Mouse (Mus musculus) kidney, adult 2 months (tissue): ENCODE measurements around the gene Exosc2. TPM values are rescaled to one million over a fixed set of nuclear protein-coding genes. Genes with fewer than 3 reads are reported as not detected.

Experiments
- DNase-seq: peaks from one replicate; pipeline ENCODE4 v3.0.0; 2021
- H3K27ac ChIP-seq: fragments of 200-500 bp; 2 replicates; pipeline ENCODE4 v1.5.1; 2012; ENCODE audit warnings: low read depth, low read length, control low read depth, inconsistent platforms; ENCODE audit not compliant: insufficient read depth
- H3K27me3 ChIP-seq: fragments of 200-500 bp; replicated peaks from 2 replicates; pipeline ENCODE4 v1.6.1; 2012; ENCODE audit warnings: mild to moderate bottlenecking, moderate library complexity, low read length, inconsistent platforms; ENCODE audit not compliant: control insufficient read depth, insufficient read depth
- H3K36me3 ChIP-seq: fragments of 200-500 bp; 2 replicates; pipeline ENCODE4 v1.6.1; 2012; ENCODE audit warnings: mild to moderate bottlenecking, moderate library complexity, low read length, inconsistent platforms; ENCODE audit not compliant: control insufficient read depth, insufficient read depth
- H3K4me1 ChIP-seq: fragments of 200-500 bp; 2 replicates; pipeline ENCODE4 v1.6.1; 2011; ENCODE audit warnings: low read length; ENCODE audit not compliant: control insufficient read depth, insufficient read depth
- H3K4me3 ChIP-seq: fragments of 200-500 bp; 2 replicates; pipeline ENCODE4 v1.5.1; 2011; ENCODE audit warnings: mild to moderate bottlenecking, low read depth, low read length, control low read depth; ENCODE audit not compliant: insufficient read depth
- CTCF ChIP-seq: fragments of 200-500 bp; conservative IDR thresholded peaks from 2 replicates; pipeline ENCODE4 v1.5.1; 2011; ENCODE audit warnings: low read depth, mild to moderate bottlenecking, control low read depth, low read length, moderate library complexity, mixed read lengths; ENCODE audit not compliant: insufficient read depth, insufficient read length
- POLR2A ChIP-seq: fragments of 200-500 bp; IDR thresholded peaks from one replicate; pipeline ENCODE4 v1.6.1; 2011; ENCODE audit warnings: low read depth, low read length, control low read depth
- WGBS: fragments of 180-500 bp; shearing (Covaris S2); methylation state at CpG from one replicate; pipeline ENCODE4 v1.1.7; 2018; 5-methylcytosine and 5-hydroxymethylcytosine counted together
- polyA plus RNA-seq: library from polyadenylated mRNA; depleted of rRNA; stranded (reverse); fragments of >200 nt; gene quantifications from 2 replicates; pipeline ENCODE4 v1.2.3, GENCODE M21; 2012

The Exosc2 gene
- polyA plus RNA-seq, 1 experiment, result 11.4 TPM

DNA sequence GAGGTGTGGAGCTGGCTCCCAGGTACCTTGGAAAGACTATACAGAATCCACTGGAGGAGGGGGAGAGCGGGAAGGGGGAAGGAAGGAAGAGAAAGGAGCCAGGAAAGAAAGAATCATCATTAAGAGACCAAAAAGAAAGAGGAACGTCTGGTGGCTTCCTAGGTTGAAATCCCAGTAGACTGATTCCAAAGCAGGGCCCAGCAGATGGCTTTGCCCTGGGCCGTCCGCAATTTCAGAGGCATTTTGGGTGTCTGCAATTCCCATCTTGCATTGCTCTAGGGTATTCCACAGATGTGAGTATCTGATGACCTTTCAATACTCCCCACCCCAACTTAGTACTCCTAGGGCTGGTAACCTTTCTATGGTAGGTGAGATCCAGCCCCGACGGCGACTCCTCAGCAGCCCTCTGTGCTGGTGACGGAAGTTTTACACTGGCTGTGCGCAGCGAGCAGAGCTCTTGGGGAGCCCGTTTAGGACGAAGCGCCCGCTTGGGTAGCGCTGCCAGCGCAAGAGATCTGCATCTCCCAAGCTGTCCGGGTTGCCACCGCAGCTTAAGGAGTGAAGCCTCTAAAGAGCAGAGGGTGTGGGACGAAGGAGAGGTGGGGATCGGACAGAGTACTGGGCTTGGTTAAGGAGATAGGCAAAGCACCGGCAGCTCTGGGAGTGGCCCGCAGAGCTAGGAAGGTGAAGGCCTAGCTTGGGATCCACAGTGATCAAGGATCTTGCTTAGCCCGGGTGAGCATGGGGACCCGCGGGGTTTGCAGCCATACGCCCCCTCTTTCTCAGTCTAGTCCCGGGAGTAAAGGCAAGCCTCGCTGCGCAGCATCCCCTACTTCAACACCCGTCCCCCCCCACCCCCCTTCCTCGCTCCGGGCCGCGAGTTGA is 31.7 kb upstream of the Exosc2 start:
- no peak for TF ChIP-seq CTCF
- no peak for TF ChIP-seq POLR2A
- peaks cover 15% of the 10 kb centered on the region for H3K27me3 ChIP-seq
- 0 out of 2 replicates have a peak, but pooled peaks cover 3% of the 10 kb centered on the region for H3K4me1 ChIP-seq
- no peak overlapping the region for H3K4me3 ChIP-seq
- no peak for DNase-seq
- no peak overlapping the region for H3K27ac ChIP-seq
- no peaks in the 10 kb centered on the region for H3K36me3 ChIP-seq
- 5% methylated on average over 33 of the region's 34 CpGs for WGBS

DNA sequence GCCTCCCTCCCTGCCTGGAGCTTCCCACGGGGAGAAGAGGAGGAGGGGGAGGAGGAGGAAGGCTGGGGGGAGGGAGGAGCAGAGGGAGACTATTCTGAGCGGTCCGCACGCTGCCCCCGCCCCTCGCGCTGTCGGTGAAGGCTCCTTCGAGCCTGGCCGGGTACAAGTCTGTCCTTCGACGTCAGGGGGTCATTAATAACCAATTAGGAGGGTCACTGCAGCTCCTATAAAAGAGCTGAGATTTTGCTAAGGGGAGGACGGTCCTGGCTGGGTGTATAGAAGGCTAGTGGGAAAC is 31.1 kb upstream of the Exosc2 start:
- 0 out of 2 replicates have a peak, but pooled peaks cover 3% of the 10 kb centered on the region for H3K4me1 ChIP-seq
- H3K4me3 ChIP-seq, result no peak overlapping the region
- WGBS, result 1% methylated on average over 13 of the region's 13 CpGs
- no peak for DNase-seq
- H3K27me3 ChIP-seq, result peaks cover 15% of the 10 kb centered on the region
- no peaks in the 10 kb centered on the region for H3K36me3 ChIP-seq
- no peak overlapping the region for H3K27ac ChIP-seq
- TF ChIP-seq POLR2A (no peak), CTCF (no peak)

DNA sequence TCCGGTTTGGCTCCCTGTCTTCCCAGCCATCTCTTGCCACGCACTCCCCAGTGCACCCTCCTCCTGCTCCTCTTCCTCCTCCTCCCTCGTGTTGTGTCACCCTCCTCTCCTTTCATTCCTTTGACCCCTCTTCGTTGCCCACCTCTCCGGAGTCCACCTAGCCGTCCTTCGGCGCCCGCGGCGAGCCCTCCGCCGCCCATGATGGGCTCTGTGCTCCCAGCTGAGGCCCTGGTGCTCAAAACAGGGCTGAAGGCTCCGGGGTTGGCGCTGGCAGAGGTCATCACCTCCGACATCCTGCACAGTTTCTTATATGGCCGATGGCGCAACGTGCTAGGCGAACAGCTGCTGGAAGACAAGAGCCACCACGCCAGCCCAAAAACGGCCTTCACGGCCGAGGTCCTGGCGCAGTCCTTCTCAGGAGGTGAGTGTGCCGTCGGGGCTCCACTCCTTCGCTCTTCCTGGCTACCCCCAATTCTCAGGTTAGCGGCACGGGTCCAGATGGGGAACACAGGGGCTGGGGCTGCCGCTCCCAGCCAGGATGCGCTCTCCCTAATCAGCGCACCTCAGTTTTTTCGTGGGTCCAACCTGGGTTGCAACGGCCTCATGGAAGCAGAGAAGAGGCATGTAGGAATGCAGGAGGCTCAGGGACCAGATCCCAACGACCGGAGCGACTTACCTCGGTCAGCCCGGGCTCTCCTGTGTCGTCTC is 30.5 kb upstream of the Exosc2 start, which contains the start of gene Prdm12:
Prdm12 (plus strand) TSS at position 137 of the 708 bp plus-strand sequence.
- Histone ChIP-seq H3K4me1 (0 out of 2 replicates have a peak, but pooled peaks cover 3% of the 10 kb centered on the region), H3K4me3 (no peak within 1 kb of the TSS)
- WGBS, result 5% methylated on average over 41 of the region's 41 CpGs

DNA sequence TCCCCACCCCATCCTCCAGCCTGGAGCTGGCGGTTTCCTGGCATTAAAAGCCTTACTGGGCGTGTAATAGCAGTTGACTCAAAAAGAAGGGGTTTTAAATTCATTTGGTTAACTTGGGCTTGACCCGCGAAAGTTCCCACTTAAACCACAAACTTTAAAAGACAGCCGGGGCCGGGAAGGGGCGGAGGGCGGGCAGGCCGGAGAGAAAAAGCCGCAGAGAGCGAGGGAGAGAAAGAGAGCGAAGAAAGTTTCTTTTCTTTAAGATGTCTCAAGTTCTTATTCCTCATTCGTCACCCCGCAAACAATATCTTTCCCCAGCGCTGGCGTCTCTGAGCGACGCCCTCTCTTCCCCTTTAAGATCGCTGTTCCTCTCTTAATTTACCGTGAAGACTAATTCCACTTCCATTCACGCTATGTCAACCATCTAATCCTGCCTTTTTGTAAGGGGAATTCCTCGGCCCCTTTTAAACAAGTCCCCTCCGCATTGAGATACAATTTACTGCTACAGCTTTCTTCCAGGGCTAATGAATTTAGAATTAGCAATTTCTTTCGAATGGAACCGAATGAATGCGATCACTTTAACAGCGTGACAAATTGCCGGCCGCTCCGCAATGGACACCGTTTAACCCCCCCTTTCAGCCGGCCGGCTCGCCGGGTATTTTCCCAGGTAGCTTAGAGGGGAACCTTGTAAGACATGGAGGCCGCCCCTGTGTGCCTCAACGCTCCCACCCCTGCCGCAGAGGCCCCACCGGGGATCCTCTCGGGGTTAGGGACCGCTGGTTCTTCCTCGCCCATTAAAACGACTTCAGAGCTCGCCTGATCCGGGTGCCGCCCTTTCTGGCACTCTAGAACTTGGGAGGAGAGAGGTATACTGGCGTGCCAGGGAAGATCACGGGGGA is 29.7 kb upstream of the Exosc2 start:
- peaks cover 14% of the 10 kb centered on the region for H3K27me3 ChIP-seq
- no peak overlapping the region for H3K4me3 ChIP-seq
- H3K27ac ChIP-seq, result no peak overlapping the region
- 3% methylated on average over 48 of the region's 48 CpGs for WGBS
- no peak for DNase-seq
- H3K4me1 ChIP-seq, result 0 out of 2 replicates have a peak, but pooled peaks cover 3% of the 10 kb centered on the region
- no peaks in the 10 kb centered on the region for H3K36me3 ChIP-seq
- TF ChIP-seq POLR2A (no peak), CTCF (no peak)

More for the DNA sequence above, 30.5 kb upstream of the Exosc2 start, which contains the start of gene Prdm12:
- no peak for TF ChIP-seq POLR2A
- no peak for TF ChIP-seq CTCF
- H3K36me3 ChIP-seq, result no peaks in the 10 kb centered on the region
- peaks cover 15% of the 10 kb centered on the region for H3K27me3 ChIP-seq
- no peak within 1 kb of the TSS for H3K27ac ChIP-seq
- DNase-seq, result no peak

DNA sequence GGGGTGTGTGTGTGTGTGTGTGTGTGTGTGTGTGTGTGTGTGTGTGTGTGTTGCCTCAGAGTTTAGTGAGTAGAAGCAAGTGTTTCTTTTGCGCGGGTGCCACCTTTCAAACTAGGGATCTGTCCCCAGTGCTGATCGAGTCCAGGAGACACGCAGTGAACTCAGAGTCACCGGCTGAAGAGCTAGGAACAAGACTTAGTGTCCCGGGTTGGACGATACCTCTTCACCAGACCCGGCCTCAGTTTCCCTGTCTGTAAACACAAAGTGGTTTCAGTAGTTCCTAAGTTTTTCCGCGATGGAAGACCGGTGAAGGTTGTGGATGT is 29.0 kb upstream of the Exosc2 start:
- H3K27me3 ChIP-seq, result peaks cover 9% of the 10 kb centered on the region
- no peak for DNase-seq
- no peaks in the 10 kb centered on the region for H3K36me3 ChIP-seq
- H3K4me1 ChIP-seq, result no peaks in the 10 kb centered on the region
- no peak overlapping the region for H3K4me3 ChIP-seq
- no peak overlapping the region for H3K27ac ChIP-seq
- WGBS, result 2% methylated on average over 11 of the region's 11 CpGs
- TF ChIP-seq CTCF, result no peak
- TF ChIP-seq POLR2A, result no peak

DNA sequence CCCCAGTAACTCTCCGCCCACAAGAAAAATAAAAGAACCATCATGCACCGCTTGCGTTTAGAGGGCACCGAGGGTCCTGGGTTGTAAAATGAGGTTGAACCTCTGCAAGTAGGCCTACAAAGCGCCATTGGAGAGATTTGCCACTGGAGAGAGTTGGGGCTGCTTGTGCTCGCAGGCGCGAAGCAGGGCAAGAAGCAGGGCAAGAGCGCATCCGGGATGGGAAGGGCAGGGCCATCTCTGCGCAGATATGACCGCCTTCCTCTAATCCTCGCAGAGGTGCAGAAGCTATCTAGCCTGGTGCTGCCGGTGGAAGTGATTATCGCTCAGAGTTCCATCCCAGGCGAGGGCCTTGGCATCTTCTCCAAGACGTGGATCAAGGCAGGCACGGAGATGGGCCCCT is 28.6 kb upstream of the Exosc2 start:
- 4% methylated on average over 18 of the region's 18 CpGs for WGBS
- no peak overlapping the region for H3K27ac ChIP-seq
- H3K36me3 ChIP-seq, result no peaks in the 10 kb centered on the region
- no peak for DNase-seq
- TF ChIP-seq POLR2A (no peak), CTCF (no peak)
- peaks cover 4% of the 10 kb centered on the region for H3K27me3 ChIP-seq
- H3K4me3 ChIP-seq, result no peak overlapping the region
- H3K4me1 ChIP-seq, result no peaks in the 10 kb centered on the region
